Mouse (Mus musculus) bone marrow macrophage, adult 2 months (primary cell): ENCODE measurements around the gene Snx30.

Experiments used
- CTCF ChIP-seq: IDR thresholded peaks from 2 replicates; pipeline ENCODE4 v1.5.1; 2012; ENCODE audit warnings: low read depth, mild to moderate bottlenecking, low read length, moderate library complexity
- POLR2A ChIP-seq: IDR thresholded peaks from 2 replicates; pipeline ENCODE4 v1.6.1; 2012; ENCODE audit warnings: mild to moderate bottlenecking, low read depth, low read length, borderline replicate concordance

- TF ChIP-seq CTCF, result no peak
- TF ChIP-seq POLR2A, result no peak
Observed at GRCm38 (mm10) chr4:59868086-59868485, 62.4 kb downstream of the Snx30 start.
